Mouse (Mus musculus) midbrain, embryonic 16.5 days (tissue): ENCODE measurements around the gene Gper1. TPM values are rescaled to one million over a fixed set of nuclear protein-coding genes. Genes with fewer than 3 reads are reported as not detected.

Source experiments
- ATAC-seq: fragments of 200-750 bp; cut with Nextera tagmentation; 2 replicates; pipeline ENCODE4 v1.8.0; 2017; ENCODE audit warnings: moderate TSS enrichment
- H3K27ac ChIP-seq: fragments of 300-500 bp; sonication (generic); 2 replicates; pipeline ENCODE4 v1.5.1; 2014; ENCODE audit warnings: mild to moderate bottlenecking, low read length, mixed read lengths
- H3K27me3 ChIP-seq: fragments of 300-500 bp; sonication (generic); 2 replicates; pipeline ENCODE4 v1.6.1; 2014; ENCODE audit warnings: low read depth, low read length, mixed read lengths; ENCODE audit not compliant: control insufficient read depth, insufficient read depth
- H3K36me3 ChIP-seq: fragments of 300-500 bp; sonication (generic); 2 replicates; pipeline ENCODE4 v1.6.1; 2014; ENCODE audit warnings: mild to moderate bottlenecking, low read length, moderate library complexity, mixed read lengths; ENCODE audit not compliant: control insufficient read depth, insufficient read depth
- H3K4me1 ChIP-seq: fragments of 300-500 bp; sonication (generic); 2 replicates; pipeline ENCODE4 v1.6.1; 2014; ENCODE audit warnings: mild to moderate bottlenecking, low read length, mixed read lengths; ENCODE audit not compliant: control insufficient read depth, insufficient read depth
- H3K4me2 ChIP-seq: fragments of 300-500 bp; sonication (generic); 2 replicates; pipeline ENCODE4 v1.6.1; 2014; ENCODE audit warnings: mild to moderate bottlenecking, low read length, mixed read lengths
- H3K4me3 ChIP-seq: fragments of 300-500 bp; sonication (generic); 2 replicates; pipeline ENCODE4 v1.5.1; 2014; ENCODE audit warnings: low read depth, mild to moderate bottlenecking, low read length, moderate library complexity, mixed read lengths
- H3K9ac ChIP-seq: fragments of 300-500 bp; sonication (generic); 2 replicates; pipeline ENCODE4 v1.6.1; 2014; ENCODE audit warnings: low read depth, low read length, mixed read lengths
- H3K9me3 ChIP-seq: fragments of 300-500 bp; sonication (generic); replicated peaks from 2 replicates; pipeline ENCODE4 v1.6.1; 2014; ENCODE audit warnings: mild to moderate bottlenecking, low read length, mixed read lengths; ENCODE audit not compliant: control insufficient read depth, poor library complexity, severe bottlenecking
- WGBS: fragments of 180-500 bp; shearing (Covaris S2); extraction: QIAGEN DNeasy Blood & Tissue Kit; methylation state at CpG from one replicate; pipeline ENCODE4 v1.1.7; 2014; 5-methylcytosine and 5-hydroxymethylcytosine counted together
- polyA plus RNA-seq: library from polyadenylated mRNA; unstranded; fragments of >200 nt; fragmentation: Nextera tagmentation; extraction: Ambion mirVana; gene quantifications from 2 replicates; pipeline ENCODE4 v1.2.1, GENCODE M21; 2015

Gper1 gene
- polyA plus RNA-seq, 1 experiment from 2014 or later = 9.4 TPM

- Histone ChIP-seq H3K4me1 (no peaks in the 10 kb centered on the region), H3K27ac (no peak overlapping the region), H3K4me2 (no peak overlapping the region), H3K9ac (no peak overlapping the region), H3K9me3 (no peaks in the 10 kb centered on the region), H3K36me3 (no peaks in the 10 kb centered on the region), H3K4me3 (no peak overlapping the region), H3K27me3 (no peaks in the 10 kb centered on the region)
- 83% methylated on average over 3 of the region's 3 CpGs for WGBS
- ATAC-seq = no peak
These were observed 17.0 kb upstream of the Gper1 start for GRCm38 (mm10) chr5:139405953-139406352.

DNA sequence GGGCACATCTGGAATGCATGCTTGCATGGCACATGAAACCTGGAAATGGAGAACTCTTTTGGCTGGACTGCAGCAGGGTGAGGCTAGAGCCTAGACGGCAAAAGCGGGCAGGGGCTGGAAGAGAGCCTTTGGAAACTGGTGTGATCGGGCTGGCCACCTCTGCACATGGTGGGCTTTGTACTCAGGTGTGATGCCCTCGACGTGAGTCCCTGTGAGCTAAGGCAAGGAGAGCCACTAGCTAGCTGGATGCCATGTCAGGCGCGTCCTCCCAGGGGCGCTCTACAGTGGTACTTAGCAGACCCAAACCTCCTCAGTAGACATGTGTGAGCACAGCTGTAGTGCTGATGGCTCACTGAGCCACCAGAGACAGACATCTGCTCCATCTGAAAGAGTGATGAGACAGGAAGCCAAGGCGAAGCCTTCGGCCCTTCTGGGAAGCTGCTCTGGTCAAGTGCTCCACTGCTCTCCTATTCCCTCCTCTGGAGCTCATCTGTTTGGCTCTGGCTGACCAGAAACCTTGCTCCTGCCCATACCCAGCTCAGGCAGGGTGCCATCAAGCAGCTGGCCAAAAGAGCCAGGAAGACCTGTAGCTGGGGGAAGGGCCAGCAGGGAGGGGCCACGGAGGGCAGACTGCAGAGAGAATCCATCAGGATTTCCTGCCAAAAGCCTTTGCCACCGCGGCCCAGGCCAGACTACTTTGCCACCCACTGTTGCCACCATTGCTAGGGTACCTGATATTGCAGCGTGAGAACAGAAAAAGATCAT, 15.6 kb upstream of the Gper1 start:
- 90% methylated on average over 14 of the region's 14 CpGs for WGBS

DNA sequence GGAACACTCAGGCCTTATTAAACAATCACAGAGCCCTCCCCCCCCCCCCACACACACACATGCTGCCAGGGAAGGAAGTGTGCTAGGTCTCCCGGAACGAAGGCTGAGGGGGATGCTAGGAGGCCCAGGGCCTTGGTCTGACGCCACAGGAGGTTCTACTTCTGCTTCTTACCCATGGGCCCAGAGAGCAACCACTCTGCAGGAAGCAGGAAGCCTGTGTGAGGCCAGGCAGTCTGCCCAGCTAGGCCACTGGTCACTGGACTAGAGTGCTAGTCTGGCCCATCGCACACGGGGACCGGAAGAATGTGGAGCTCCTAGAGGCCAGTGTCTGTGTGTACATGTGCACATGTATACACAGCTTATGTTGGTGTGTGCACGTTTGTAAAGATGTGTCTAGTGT, 14.4 kb upstream of the Gper1 start:
- H3K4me1 ChIP-seq = no peaks in the 10 kb centered on the region
- no peak for ATAC-seq
- H3K27me3 ChIP-seq = no peaks in the 10 kb centered on the region
- no peak overlapping the region for H3K9ac ChIP-seq
- H3K4me3 ChIP-seq = no peak overlapping the region
- no peak overlapping the region for H3K4me2 ChIP-seq
- no peaks in the 10 kb centered on the region for H3K36me3 ChIP-seq
- H3K27ac ChIP-seq = no peak overlapping the region
- no peaks in the 10 kb centered on the region for H3K9me3 ChIP-seq
- 87% methylated on average over 7 of the region's 7 CpGs for WGBS

More for the DNA sequence above, 15.6 kb upstream of the Gper1 start:
- H3K4me1 ChIP-seq = no peaks in the 10 kb centered on the region
- no peaks in the 10 kb centered on the region for H3K27me3 ChIP-seq
- H3K9ac ChIP-seq = no peak overlapping the region
- no peak overlapping the region for H3K27ac ChIP-seq
- no peaks in the 10 kb centered on the region for H3K36me3 ChIP-seq
- ATAC-seq = no peak
- no peaks in the 10 kb centered on the region for H3K9me3 ChIP-seq
- H3K4me3 ChIP-seq = no peak overlapping the region
- no peak overlapping the region for H3K4me2 ChIP-seq

DNA sequence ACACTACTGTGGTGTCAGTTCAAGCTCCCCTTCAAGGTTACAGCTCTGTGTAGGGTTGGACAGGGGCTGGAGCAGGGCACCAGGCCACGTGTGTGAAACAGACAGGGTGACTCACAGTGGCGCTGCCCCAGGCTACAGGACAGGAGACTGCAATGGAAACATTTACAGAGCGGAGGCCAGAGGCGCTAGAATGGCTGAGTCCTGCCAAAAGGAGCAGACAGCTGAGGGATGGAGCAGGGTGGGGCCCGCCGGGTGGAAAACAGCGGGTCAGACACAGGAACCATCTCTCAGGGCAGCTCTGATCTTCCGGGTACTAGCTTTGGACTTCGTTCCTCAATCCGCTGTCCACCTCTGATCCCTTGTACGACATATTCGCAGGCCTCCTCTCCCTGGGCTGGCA, 13.5 kb upstream of the Gper1 start:
- Histone ChIP-seq H3K9ac (no peak overlapping the region), H3K4me2 (no peak overlapping the region), H3K27me3 (no peaks in the 10 kb centered on the region), H3K9me3 (no peaks in the 10 kb centered on the region), H3K4me3 (no peak overlapping the region), H3K27ac (no peak overlapping the region), H3K4me1 (no peaks in the 10 kb centered on the region), H3K36me3 (no peaks in the 10 kb centered on the region)
- 86% methylated on average over 12 of the region's 12 CpGs for WGBS
- no peak for ATAC-seq

GRCm38 (mm10) chr5:139410056-139410455, 12.9 kb upstream of the Gper1 start:
- no peak for ATAC-seq

DNA sequence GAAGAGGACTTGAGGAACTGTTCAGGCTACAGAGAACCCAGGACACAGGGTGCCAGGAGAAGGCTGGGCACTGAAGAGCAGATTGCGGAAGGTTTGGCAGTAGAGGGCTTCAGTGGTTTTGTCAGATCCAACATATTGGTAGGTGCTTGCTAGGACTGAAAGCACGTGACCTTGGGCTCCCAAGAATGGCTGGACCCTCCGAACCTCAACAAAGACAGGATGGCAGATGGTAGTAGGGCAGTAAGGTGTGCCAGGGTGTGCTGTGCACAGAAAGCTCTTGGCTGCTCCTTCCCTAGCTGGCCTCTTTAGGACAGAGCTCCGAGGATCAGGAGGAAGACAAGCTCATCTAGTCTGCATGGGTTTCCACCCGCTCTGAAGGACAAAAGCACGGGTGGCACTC, 11.8 kb upstream of the Gper1 start:
- 94% methylated on average over 6 of the region's 6 CpGs for WGBS
- Histone ChIP-seq H3K27me3 (no peaks in the 10 kb centered on the region), H3K4me1 (no peaks in the 10 kb centered on the region), H3K9ac (no peak overlapping the region), H3K36me3 (no peaks in the 10 kb centered on the region), H3K4me2 (no peak overlapping the region), H3K27ac (no peak overlapping the region), H3K9me3 (no peaks in the 10 kb centered on the region), H3K4me3 (no peak overlapping the region)
- ATAC-seq = no peak

More at GRCm38 (mm10) chr5:139410056-139410455, 12.9 kb upstream of the Gper1 start:
- Histone ChIP-seq H3K36me3 (no peaks in the 10 kb centered on the region), H3K4me2 (no peak overlapping the region), H3K4me1 (no peaks in the 10 kb centered on the region), H3K4me3 (no peak overlapping the region), H3K9me3 (no peaks in the 10 kb centered on the region), H3K27me3 (no peaks in the 10 kb centered on the region), H3K9ac (no peak overlapping the region), H3K27ac (no peak overlapping the region)
- 95% methylated on average over 4 of the region's 4 CpGs for WGBS

GRCm38 (mm10) chr5:139411665-139412314, 11.2 kb upstream of the Gper1 start:
- H3K4me3 ChIP-seq = no peak overlapping the region
- H3K9ac ChIP-seq = no peak overlapping the region
- ATAC-seq = no peak
- H3K4me1 ChIP-seq = no peaks in the 10 kb centered on the region
- H3K27me3 ChIP-seq = no peaks in the 10 kb centered on the region
- no peak overlapping the region for H3K27ac ChIP-seq
- H3K9me3 ChIP-seq = no peaks in the 10 kb centered on the region
- no peak overlapping the region for H3K4me2 ChIP-seq
- H3K36me3 ChIP-seq = no peaks in the 10 kb centered on the region
- WGBS = 72% methylated on average over 15 of the region's 15 CpGs

DNA sequence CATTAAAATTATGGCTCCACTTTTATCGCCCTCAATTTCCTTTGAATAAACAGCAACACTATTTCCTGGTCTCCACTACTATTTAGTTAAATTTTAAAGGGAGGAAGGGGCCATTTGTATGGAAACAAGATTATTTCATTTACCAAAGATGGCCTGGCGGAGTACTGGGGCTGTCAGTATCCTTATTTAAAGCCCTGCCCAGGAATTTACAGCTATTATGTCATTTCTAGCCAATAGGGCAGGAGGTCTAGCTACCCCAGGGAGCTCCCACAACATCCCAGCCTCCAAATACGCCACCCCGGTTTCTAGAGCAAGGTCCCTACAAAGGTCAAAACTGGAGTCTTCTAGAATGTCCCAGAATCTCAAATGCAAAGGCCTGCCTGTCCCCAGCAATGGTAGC, 9.4 kb upstream of the Gper1 start:
- H3K27ac ChIP-seq = no peak overlapping the region
- H3K4me3 ChIP-seq = no peak overlapping the region
- 86% methylated on average over 4 of the region's 4 CpGs for WGBS

DNA sequence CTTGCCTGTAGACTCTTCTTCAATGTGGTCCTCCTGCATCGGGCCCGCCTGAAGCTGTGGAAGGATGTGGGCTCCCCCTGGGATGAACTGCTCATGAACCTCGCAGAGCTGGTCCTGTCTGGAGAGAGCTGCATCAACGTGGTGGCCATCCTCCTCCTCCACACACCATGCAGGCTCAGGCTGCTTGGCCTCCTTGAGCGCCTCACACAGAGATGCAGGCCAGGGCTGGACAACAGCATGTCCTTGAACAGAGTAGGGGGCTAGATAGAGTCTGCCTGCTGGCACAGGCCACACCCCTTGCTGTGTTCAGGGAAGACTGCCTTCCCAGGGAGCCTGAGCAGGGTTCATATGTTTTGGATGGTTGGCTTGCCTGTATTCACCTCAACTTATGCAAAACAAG, 8.0 kb upstream of the Gper1 start:
- Histone ChIP-seq H3K36me3 (no peaks in the 10 kb centered on the region), H3K4me2 (no peak overlapping the region), H3K27me3 (no peaks in the 10 kb centered on the region), H3K9me3 (no peaks in the 10 kb centered on the region), H3K4me1 (peaks cover 6% of the 10 kb centered on the region; the same call in 1 of the 2 replicates), H3K9ac (no peak overlapping the region), H3K4me3 (no peak overlapping the region), H3K27ac (no peak overlapping the region)
- WGBS = 97% methylated on average over 5 of the region's 5 CpGs
- ATAC-seq = no peak

More for the DNA sequence above, 9.4 kb upstream of the Gper1 start:
- Histone ChIP-seq H3K9me3 (no peaks in the 10 kb centered on the region), H3K4me1 (peaks cover 3% of the 10 kb centered on the region; the same call in 1 of the 2 replicates), H3K27me3 (no peaks in the 10 kb centered on the region), H3K4me2 (no peak overlapping the region), H3K9ac (no peak overlapping the region), H3K36me3 (no peaks in the 10 kb centered on the region)
- ATAC-seq = no peak
